Mouse (Mus musculus): Measurements from ENCODE around the gene Ifi27l2b.

DNA sequence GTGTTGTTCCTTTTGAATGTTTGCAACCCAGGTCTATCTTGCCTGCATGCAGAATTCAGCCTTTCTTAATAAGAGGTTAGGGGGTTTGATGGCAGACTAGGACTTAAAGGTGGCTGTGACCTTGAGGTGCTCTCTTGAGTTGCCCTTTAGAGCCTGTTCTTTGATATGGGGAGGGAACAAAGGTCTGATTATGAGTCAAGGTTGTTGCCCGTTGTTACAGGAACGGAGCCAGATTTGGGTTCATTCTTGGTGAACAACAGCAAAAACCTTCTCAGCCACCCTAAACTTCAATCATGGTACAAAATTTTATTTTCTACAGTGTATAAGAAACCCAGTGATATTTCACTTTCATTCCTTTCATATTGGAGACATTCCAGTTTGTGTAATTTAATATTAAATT, 23.6 kb downstream of the Ifi27l2b start:
- TF ChIP-seq POLR2A (IDR thresholded peaks at IDR 0.05; ENCODE audit: insufficient read depth, low read depth, low read length) (no peak), CTCF (IDR thresholded peaks at IDR 0.05; ENCODE audit: insufficient read depth, low read depth, low read length) (no peak)

Data from olfactory bulb, adult 2 months (tissue).